ENCODE assay signal across 8 mouse cellular contexts in the genomic region with DNA sequence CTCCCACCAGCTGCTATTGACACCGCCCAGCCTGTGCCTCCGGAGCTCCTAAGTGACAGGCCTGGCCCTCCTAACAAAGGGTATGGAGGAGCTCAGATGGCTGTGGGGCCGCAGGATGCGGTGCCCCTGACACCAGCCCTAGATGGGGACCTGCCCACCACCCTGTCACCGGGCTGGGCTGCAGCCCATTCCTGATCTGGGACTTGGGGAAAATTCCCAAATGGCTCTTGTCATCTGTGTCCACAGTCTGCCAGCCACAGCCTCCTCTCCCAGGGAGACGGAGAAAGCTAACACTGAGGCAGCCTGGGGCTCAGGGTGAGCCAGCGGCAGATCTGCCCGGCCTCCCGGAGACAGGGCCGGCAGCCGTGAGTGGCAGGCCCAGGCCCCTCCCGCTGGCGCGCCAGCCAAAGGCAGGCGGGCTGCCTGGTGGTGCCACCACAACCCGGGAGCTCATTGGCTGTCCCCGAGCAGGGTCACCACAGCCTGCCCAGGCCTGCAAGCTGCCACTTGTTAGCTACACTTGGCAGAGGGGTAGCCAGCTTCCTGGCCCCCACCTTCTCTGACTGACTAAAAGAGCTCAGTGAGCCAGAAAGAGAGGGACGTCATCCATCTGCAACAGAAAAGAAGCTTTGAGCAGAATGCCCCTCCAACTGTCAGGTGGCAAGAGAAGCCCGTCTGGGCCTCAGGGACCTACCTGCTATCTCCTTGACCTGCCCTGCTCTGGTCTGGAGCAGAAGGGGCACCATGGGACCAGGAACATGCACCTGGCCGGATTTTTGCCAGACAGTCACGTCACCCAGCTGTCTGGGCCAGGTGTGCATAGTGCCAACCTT. TPM values are rescaled to one million over a fixed set of nuclear protein-coding genes. Genes with fewer than 3 reads are reported as not detected.
DNase-seq lines count a peak whose midpoint lies in the region; ATAC-seq and TF ChIP-seq lines count a peak whose summit lies in the region.

No protein-coding gene starts in this region.

- H3K27me3 ChIP-seq in C2C12 (ENCODE audit: control insufficient read depth, insufficient read depth, insufficient read length) = no peaks in the 10 kb centered on the region
- H3K27me3 ChIP-seq in erythroblast, embryonic 14.5 days (ENCODE audit: control insufficient read depth) = no peaks in the 10 kb centered on the region
- H3K27me3 ChIP-seq in heart, embryonic 13.5 days (replicated peaks) = no peaks in the 10 kb centered on the region
- H3K27me3 ChIP-seq in liver, embryonic 12.5 days (replicated peaks) = no peaks in the 10 kb centered on the region
- no peaks in the 10 kb centered on the region for H3K27me3 ChIP-seq in stomach, postnatal 0 days (ENCODE audit: control insufficient read depth, insufficient read depth, low read length)

- peak overlapping the region; percentile 80 for H3K9ac ChIP-seq in heart, embryonic 13.5 days
- H3K9ac ChIP-seq in liver, embryonic 12.5 days = peak overlapping the region; percentile 81
- peak overlapping the region; percentile 61 for H3K9ac ChIP-seq in stomach, postnatal 0 days (ENCODE audit: low read length)

- no peaks in the 10 kb centered on the region for H3K79me3 ChIP-seq in C2C12 (ENCODE audit: low read depth)

- peak; percentile 85 for ATAC-seq in heart, embryonic 13.5 days (ENCODE audit: extremely low read depth, insufficient number of reproducible peaks, low FRiP score, low TSS enrichment)
- peak; percentile 93 for ATAC-seq in liver, embryonic 12.5 days
- peak; percentile 92 for ATAC-seq in stomach, postnatal 0 days (ENCODE audit: low FRiP score, low TSS enrichment)

- no peak overlapping the region for H3K4me3 ChIP-seq in C2C12 (ENCODE audit: insufficient read depth, poor library complexity, severe bottlenecking)
- H3K4me3 ChIP-seq in erythroblast, embryonic 14.5 days (replicated peaks) = peak overlapping the region; percentile 61
- peak overlapping the region; percentile 27; the same call in 1 of the 2 replicates for H3K4me3 ChIP-seq in heart, embryonic 13.5 days
- peak overlapping the region; percentile 45 for H3K4me3 ChIP-seq in liver, embryonic 12.5 days
- no peak overlapping the region for H3K4me3 ChIP-seq in stomach, postnatal 0 days (ENCODE audit: low read depth, low read length)

- H3ac ChIP-seq in C2C12 (ENCODE audit: control insufficient read depth, insufficient read length, low read depth) = peak overlapping the region; percentile 19

- peak; percentile 88 for TF ChIP-seq EP300 in stomach, postnatal 0 days (optimal IDR thresholded peaks at IDR 0.05)

- H3K4me1 ChIP-seq in erythroblast, embryonic 14.5 days (ENCODE audit: control insufficient read depth) = peaks cover 77% of the 10 kb centered on the region
- H3K4me1 ChIP-seq in heart, embryonic 13.5 days = peaks cover 80% of the 10 kb centered on the region
- H3K4me1 ChIP-seq in liver, embryonic 12.5 days = peaks cover 73% of the 10 kb centered on the region
- H3K4me1 ChIP-seq in stomach, postnatal 0 days (replicated peaks; ENCODE audit: control insufficient read depth, insufficient read depth) = peaks cover 17% of the 10 kb centered on the region; the same call in 1 of the 2 replicates

- DNase-seq in brain, adult 2 months (ENCODE audit: low read depth, low spot score) = peak; percentile 99
- DNase-seq in kidney, postnatal 10 days = peak; percentile 91
- peak; percentile 93 for DNase-seq in naive thymus-derived CD4-positive, alpha-beta T cell, adult 2 months (ENCODE audit: low read depth)
- peak; percentile 95 for DNase-seq in stomach, postnatal 0 days (ENCODE audit: low spot score)

- no peaks in the 10 kb centered on the region for H3K9me3 ChIP-seq in erythroblast, embryonic 14.5 days (ENCODE audit: control insufficient read depth, low read length)
- no peaks in the 10 kb centered on the region for H3K9me3 ChIP-seq in heart, embryonic 13.5 days
- no peaks in the 10 kb centered on the region for H3K9me3 ChIP-seq in liver, embryonic 12.5 days (replicated peaks)
- H3K9me3 ChIP-seq in stomach, postnatal 0 days (ENCODE audit: control insufficient read depth, low read length) = no peaks in the 10 kb centered on the region

- peak overlapping the region; percentile 97 for H3K27ac ChIP-seq in heart, embryonic 13.5 days (replicated peaks)
- peak overlapping the region; percentile 100 for H3K27ac ChIP-seq in liver, embryonic 12.5 days
- peak overlapping the region; percentile 94 for H3K27ac ChIP-seq in stomach, postnatal 0 days (replicated peaks)

- H3K36me3 ChIP-seq in C2C12 (ENCODE audit: control insufficient read depth, insufficient read depth) = peaks cover 40% of the 10 kb centered on the region
- peaks cover 63% of the 10 kb centered on the region for H3K36me3 ChIP-seq in erythroblast, embryonic 14.5 days (ENCODE audit: control insufficient read depth)
- peaks cover 41% of the 10 kb centered on the region for H3K36me3 ChIP-seq in heart, embryonic 13.5 days
- peaks cover 41% of the 10 kb centered on the region for H3K36me3 ChIP-seq in liver, embryonic 12.5 days
- peaks cover 13% of the 10 kb centered on the region for H3K36me3 ChIP-seq in stomach, postnatal 0 days (ENCODE audit: control insufficient read depth, insufficient read depth, low read length)

- 11% methylated on average over 21 of the region's 21 CpGs for WGBS in heart, embryonic 13.5 days
- WGBS in liver, embryonic 12.5 days (ENCODE audit: insufficient replicate concordance) = 11% methylated on average over 21 of the region's 21 CpGs
- WGBS in stomach, postnatal 0 days = 9% methylated on average over 21 of the region's 21 CpGs

- H3K4me2 ChIP-seq in heart, embryonic 13.5 days = peak overlapping the region; percentile 63
- peak overlapping the region; percentile 74 for H3K4me2 ChIP-seq in liver, embryonic 12.5 days
- H3K4me2 ChIP-seq in stomach, postnatal 0 days (replicated peaks; ENCODE audit: low read depth) = peak overlapping the region; percentile 27; the same call in 1 of the 2 replicates

- H3K79me2 ChIP-seq in C2C12 (ENCODE audit: control insufficient read depth, insufficient read depth) = no peaks in the 10 kb centered on the region

- no peak for TF ChIP-seq CTCF in C2C12 (IDR thresholded peaks at IDR 0.05; ENCODE audit: control insufficient read depth, insufficient read depth, insufficient read length)
- no peak for TF ChIP-seq CTCF in stomach, postnatal 0 days (IDR thresholded peaks at IDR 0.05; ENCODE audit: low read depth)

TF ChIP-seq in C2C12, 6 proteins besides CTCF, POLR2A, EP300 and RAD21:
- TF ChIP-seq MYOD1 (IDR thresholded peaks at IDR 0.05; ENCODE audit: control insufficient read depth, insufficient read length, low read depth) = no peak
- TF ChIP-seq FOSL1 (IDR thresholded peaks at IDR 0.05; ENCODE audit: insufficient read depth, low read length, poor library complexity, severe bottlenecking) = no peak
- TF ChIP-seq MYOG (IDR thresholded peaks at IDR 0.05; ENCODE audit: control insufficient read depth, extremely low read depth, insufficient read length) = no peak
- TF ChIP-seq USF1 (IDR thresholded peaks at IDR 0.05; ENCODE audit: low read depth) = no peak
- TF ChIP-seq MAX (IDR thresholded peaks at IDR 0.05) = no peak
- no peak for TF ChIP-seq CEBPB (IDR thresholded peaks at IDR 0.05; ENCODE audit: low read depth)

RNA-seq across cellular contexts. Expression of a gene that starts 20.2 kb away (rescaled TPM):
- 25.8 TPM for polyA plus RNA-seq in C2C12 (2012; fragmentation: generic; extraction: Trizol)
- polyA plus RNA-seq in erythroblast, embryonic 14.5 days (2012) = 7.9 and 8.8 TPM in 2 replicates
- polyA plus RNA-seq in heart, embryonic 13.5 days (2015; fragmentation: Nextera tagmentation; extraction: Ambion mirVana) = 22.9 and 23.7 TPM in 2 replicates
- 18.0 and 18.7 TPM in 2 replicates for polyA plus RNA-seq in liver, embryonic 12.5 days (2016; fragmentation: Nextera tagmentation; extraction: Ambion mirVana)
- 17.4 and 19.0 TPM in 2 replicates for polyA plus RNA-seq in stomach, postnatal 0 days (2015; fragmentation: Nextera tagmentation; extraction: Ambion mirVana)

RNA-seq across cellular contexts. Expression of a gene that starts 52.1 kb away (rescaled TPM):
- 62.7 TPM for polyA plus RNA-seq in C2C12 (2012; fragmentation: generic; extraction: Trizol)
- 0.06 and 0.07 TPM in 2 replicates for polyA plus RNA-seq in erythroblast, embryonic 14.5 days (2012)
- polyA plus RNA-seq in heart, embryonic 13.5 days (2015; fragmentation: Nextera tagmentation; extraction: Ambion mirVana) = 19.7 and 24.5 TPM in 2 replicates
- 5.4 and 6.9 TPM in 2 replicates for polyA plus RNA-seq in liver, embryonic 12.5 days (2016; fragmentation: Nextera tagmentation; extraction: Ambion mirVana)
- polyA plus RNA-seq in stomach, postnatal 0 days (2015; fragmentation: Nextera tagmentation; extraction: Ambion mirVana) = 12.4 and 17.3 TPM in 2 replicates

Comparison
In these comparisons a context has a peak if more than half of its experiments do, and no peak if none do; other contexts are left out.
1. H3K4me3 ChIP-seq: peak in erythroblast, embryonic 14.5 days (single experiment), heart, embryonic 13.5 days (single experiment) and liver, embryonic 12.5 days (single experiment); none in C2C12 (single experiment) and stomach, postnatal 0 days (single experiment).
2. Peak in every context shown above with its lines, with median percentiles within 50 percentile points of each other: DNase-seq, ATAC-seq, H3K27ac ChIP-seq, H3K4me2 ChIP-seq and H3K9ac ChIP-seq.